Mouse (Mus musculus): ENCODE measurements around the gene Fam240a.

DNA sequence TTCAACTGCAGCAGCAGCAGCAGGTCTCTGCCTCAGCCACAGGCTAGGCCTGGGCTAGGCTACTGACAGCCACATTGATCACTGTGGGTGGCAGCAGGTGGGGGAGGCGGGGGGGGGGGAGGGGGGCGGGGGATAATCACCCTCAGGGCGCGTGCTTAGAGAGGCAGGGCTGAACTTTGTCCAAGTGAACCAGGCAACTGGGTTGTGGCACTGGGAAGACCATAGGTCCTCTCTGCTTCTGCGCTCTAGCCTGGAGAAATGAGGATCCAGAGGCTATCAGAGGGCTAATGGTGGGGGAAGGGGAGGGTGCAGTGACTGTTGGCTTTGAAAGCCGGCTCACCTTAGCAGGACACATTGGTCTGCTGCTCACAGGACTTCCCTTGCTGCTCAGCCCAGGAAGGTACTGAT is 41.4 kb downstream of the Fam240a start:
- no peak for TF ChIP-seq CTCF (IDR thresholded peaks at IDR 0.05; ENCODE audit: extremely low read depth, insufficient read depth, low read length)
- TF ChIP-seq POLR2A (IDR thresholded peaks at IDR 0.05; ENCODE audit: extremely low read depth, insufficient read depth, low read length) = no peak
